Mouse (Mus musculus): ENCODE measurements around the gene Pla2g4e. TPM values are rescaled to one million over a fixed set of nuclear protein-coding genes. Genes with fewer than 3 reads are reported as not detected.
A peak's percentile ranks its signal among the peaks of the same experiment; 100 is the strongest.

Gene Pla2g4e
- total RNA-seq (2021): 1 to 10 TPM; 8.4 to 9.3 TPM
- long read RNA-seq, experiment 1: 0 reads
- long read RNA-seq, experiment 2, partial matches to known transcripts: 0 of 1 reads
- long read RNA-seq, experiment 2, other reads (novel, unspliced or antisense): 1 of 1 reads

- DNase-seq (ENCODE audit: low spot score in 2 of 2): peak in 1 of 2 experiments; percentile 18
Observed at GRCm38 (mm10) chr2:120244679-120245420, at the start of gene Pla2g4e. Gene Pla2g4e (minus strand): TSS chr2:120245335.

GRCm38 (mm10) chr2:120291471-120292078 lies 46.4 kb upstream of the Pla2g4e start:
- no peak for DNase-seq (ENCODE audit: low spot score in 2 of 2)

- DNase-seq (ENCODE audit: low spot score in 2 of 2): no peak
Observed at GRCm38 (mm10) chr2:120288995-120289394, 43.9 kb upstream of the Pla2g4e start, which contains the start of gene Pla2g4d. Gene Pla2g4d (minus strand): TSS chr2:120289197.

GRCm38 (mm10) chr2:120288401-120288800 lies 43.3 kb upstream of the Pla2g4e start:
- no peak for DNase-seq (ENCODE audit: low spot score in 2 of 2)

- no peak for DNase-seq (ENCODE audit: low spot score in 2 of 2)
Observed at GRCm38 (mm10) chr2:120285639-120286038, 40.5 kb upstream of the Pla2g4e start.

GRCm38 (mm10) chr2:120284705-120285104 lies 39.6 kb upstream of the Pla2g4e start:
- no peak for DNase-seq (ENCODE audit: low spot score in 2 of 2)

GRCm38 (mm10) chr2:120284094-120284493 lies 39.0 kb upstream of the Pla2g4e start:
- no peak for DNase-seq (ENCODE audit: low spot score in 2 of 2)

GRCm38 (mm10) chr2:120283550-120283949 lies 38.4 kb upstream of the Pla2g4e start:
- no peak for DNase-seq (ENCODE audit: low spot score in 2 of 2)

GRCm38 (mm10) chr2:120281221-120281620 lies 36.1 kb upstream of the Pla2g4e start:
- no peak for DNase-seq (ENCODE audit: low spot score in 2 of 2)

GRCm38 (mm10) chr2:120279961-120280360 lies 34.8 kb upstream of the Pla2g4e start:
- DNase-seq (ENCODE audit: low spot score in 2 of 2): peak; percentile 62 to 65

- DNase-seq (ENCODE audit: low spot score in 2 of 2): no peak
Observed at GRCm38 (mm10) chr2:120276951-120277350, 31.8 kb upstream of the Pla2g4e start.

GRCm38 (mm10) chr2:120268635-120269034 lies 23.5 kb upstream of the Pla2g4e start:
- DNase-seq (ENCODE audit: low spot score in 2 of 2): no peak

- no peak for DNase-seq (ENCODE audit: low spot score in 2 of 2)
Observed at GRCm38 (mm10) chr2:120265523-120265922, 20.4 kb upstream of the Pla2g4e start.

- no peak for DNase-seq (ENCODE audit: low spot score in 2 of 2)
Observed at GRCm38 (mm10) chr2:120264858-120265257, 19.7 kb upstream of the Pla2g4e start.

- no peak for DNase-seq (ENCODE audit: low spot score in 2 of 2)
Observed at GRCm38 (mm10) chr2:120262876-120263275, 17.7 kb upstream of the Pla2g4e start.

GRCm38 (mm10) chr2:120261346-120261745 lies 16.2 kb upstream of the Pla2g4e start:
- DNase-seq (ENCODE audit: low spot score in 2 of 2): no peak

GRCm38 (mm10) chr2:120256259-120256658 lies 11.1 kb upstream of the Pla2g4e start:
- DNase-seq (ENCODE audit: low spot score in 2 of 2): no peak

GRCm38 (mm10) chr2:120252644-120253043 lies 7.5 kb upstream of the Pla2g4e start:
- no peak for DNase-seq (ENCODE audit: low spot score in 2 of 2)

- DNase-seq (ENCODE audit: low spot score in 2 of 2): peak; percentile 19 to 26
Observed at GRCm38 (mm10) chr2:120245421-120246016, 384 bp upstream of the Pla2g4e start.

GRCm38 (mm10) chr2:120243995-120244394 lies 1.1 kb downstream of the Pla2g4e start:
- no peak for DNase-seq (ENCODE audit: low spot score in 2 of 2)

GRCm38 (mm10) chr2:120242791-120243467 lies 2.2 kb downstream of the Pla2g4e start:
- no peak for DNase-seq (ENCODE audit: low spot score in 2 of 2)

Measured in layer of hippocampus, postnatal 14 days (tissue).